Mouse (Mus musculus) limb, embryonic 12.5 days (tissue): ENCODE results near the gene Akap13. TPM values are rescaled to one million over a fixed set of nuclear protein-coding genes. Genes with fewer than 3 reads are reported as not detected.

Experiments
- ATAC-seq: fragments of 200-750 bp; cut with Nextera tagmentation; 2 replicates; pipeline ENCODE4 v1.8.0; 2017; ENCODE audit warnings: low read depth, moderate TSS enrichment; ENCODE audit not compliant: insufficient number of reproducible peaks, insufficient read depth, low FRiP score, low TSS enrichment
- H3K27ac ChIP-seq: fragments of 300-500 bp; sonication (generic); 2 replicates; pipeline ENCODE4 v1.5.1; 2016; ENCODE audit warnings: mild to moderate bottlenecking, moderate library complexity
- H3K27me3 ChIP-seq: fragments of 300-500 bp; sonication (generic); 2 replicates; pipeline ENCODE4 v1.6.1; 2016; ENCODE audit warnings: mild to moderate bottlenecking, moderate library complexity
- H3K36me3 ChIP-seq: fragments of 300-500 bp; sonication (generic); 2 replicates; pipeline ENCODE4 v1.6.1; 2016; ENCODE audit warnings: mild to moderate bottlenecking, moderate library complexity
- H3K4me1 ChIP-seq: fragments of 300-500 bp; sonication (generic); replicated peaks from 2 replicates; pipeline ENCODE4 v1.6.1; 2016
- H3K4me2 ChIP-seq: fragments of 300-500 bp; sonication (generic); 2 replicates; pipeline ENCODE4 v1.6.1; 2016; ENCODE audit warnings: mild to moderate bottlenecking, moderate library complexity
- H3K4me3 ChIP-seq: fragments of 300-500 bp; sonication (generic); replicated peaks from 2 replicates; pipeline ENCODE4 v1.5.1; 2016; ENCODE audit warnings: mild to moderate bottlenecking
- H3K9ac ChIP-seq: fragments of 300-500 bp; sonication (generic); replicated peaks from 2 replicates; pipeline ENCODE4 v1.6.1; 2016; ENCODE audit warnings: mild to moderate bottlenecking, moderate library complexity
- H3K9me3 ChIP-seq: fragments of 300-500 bp; sonication (generic); 2 replicates; pipeline ENCODE4 v1.6.1; 2016; ENCODE audit warnings: mild to moderate bottlenecking, moderate library complexity
- WGBS: fragments of 180-500 bp; shearing (Covaris S2); methylation state at CpG from one replicate; pipeline ENCODE4 v1.1.7; 2016; 5-methylcytosine and 5-hydroxymethylcytosine counted together
- polyA plus RNA-seq: library from polyadenylated mRNA; unstranded; fragments of >200 nt; fragmentation: Nextera tagmentation; extraction: Ambion mirVana; gene quantifications from 2 replicates; pipeline ENCODE4 v1.2.1, GENCODE M21; 2016

Akap13 gene
- polyA plus RNA-seq, 1 experiment from 2014 or later = 44.9 TPM

GRCm38 (mm10) chr7:75539168-75539567 lies 83.8 kb downstream of the Akap13 start:
- H3K36me3 ChIP-seq = no peaks in the 10 kb centered on the region; the same call in 1 of the 2 replicates
- H3K4me1 ChIP-seq = no peaks in the 10 kb centered on the region
- no peaks in the 10 kb centered on the region for H3K27me3 ChIP-seq
- no peak overlapping the region for H3K4me2 ChIP-seq
- ATAC-seq = no peak
- H3K9me3 ChIP-seq = no peaks in the 10 kb centered on the region
- H3K4me3 ChIP-seq = no peak overlapping the region
- 77% methylated on average over 3 of the region's 3 CpGs for WGBS
- H3K9ac ChIP-seq = no peak overlapping the region
- no peak overlapping the region for H3K27ac ChIP-seq

- H3K9me3 ChIP-seq = no peaks in the 10 kb centered on the region
- H3K4me1 ChIP-seq = peaks cover 13% of the 10 kb centered on the region
- no peak overlapping the region for H3K4me3 ChIP-seq
- H3K4me2 ChIP-seq = no peak overlapping the region
- no peaks in the 10 kb centered on the region for H3K27me3 ChIP-seq
- 71% methylated on average over 3 of the region's 3 CpGs for whole genome bisulfite sequencing
- ATAC-seq = no peak
- no peak overlapping the region for H3K27ac ChIP-seq
- H3K36me3 ChIP-seq = 0 out of 2 replicates have a peak, but pooled peaks cover 5% of the 10 kb centered on the region
- H3K9ac ChIP-seq = no peak overlapping the region
Measured at GRCm38 (mm10) chr7:75549856-75550255, 94.5 kb downstream of the Akap13 start.

GRCm38 (mm10) chr7:75550791-75551336 lies 95.5 kb downstream of the Akap13 start:
- H3K4me3 ChIP-seq = no peak overlapping the region
- no peak overlapping the region for H3K27ac ChIP-seq
- no peak overlapping the region for H3K4me2 ChIP-seq
- 88% methylated on average over 6 of the region's 6 CpGs for WGBS
- peaks cover 13% of the 10 kb centered on the region for H3K4me1 ChIP-seq
- no peak for ATAC-seq
- no peaks in the 10 kb centered on the region for H3K27me3 ChIP-seq
- 0 out of 2 replicates have a peak, but pooled peaks cover 5% of the 10 kb centered on the region for H3K36me3 ChIP-seq
- no peaks in the 10 kb centered on the region for H3K9me3 ChIP-seq
- no peak overlapping the region for H3K9ac ChIP-seq

DNA sequence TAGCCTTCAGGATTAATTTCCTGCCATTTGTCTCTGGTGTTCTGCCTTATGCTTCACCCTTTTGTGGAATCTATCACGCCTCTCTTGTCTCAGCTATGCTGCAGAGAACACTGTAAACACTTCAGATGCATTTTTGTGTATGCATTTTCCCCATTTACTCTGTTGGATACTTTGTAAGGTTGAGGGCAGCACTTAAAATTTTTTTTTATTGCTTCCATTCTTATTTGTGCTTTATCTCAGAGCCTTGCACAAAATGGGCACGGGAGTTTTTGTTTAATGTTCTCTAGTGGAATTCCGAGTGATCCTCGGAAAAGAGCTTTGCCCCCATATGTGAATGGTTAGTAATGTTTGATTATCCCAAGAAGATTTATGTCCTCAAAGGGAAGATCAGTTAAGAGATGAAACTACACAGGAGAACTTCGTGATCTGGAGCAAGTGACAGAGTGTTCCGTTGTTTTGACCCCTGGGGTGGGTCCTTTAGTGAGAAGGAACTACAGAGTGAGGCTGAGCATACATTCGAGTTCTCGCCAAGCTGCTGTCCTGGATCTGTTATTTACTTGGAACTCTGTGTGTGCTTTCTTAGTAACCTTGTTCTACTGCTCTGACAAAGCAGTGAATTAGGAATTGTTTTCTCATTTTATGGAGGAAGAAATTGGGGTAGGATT lies 97.8 kb downstream of the Akap13 start:
- no peak for ATAC-seq
- peaks cover 26% of the 10 kb centered on the region for H3K4me1 ChIP-seq
- 66% methylated on average over 8 of the region's 8 CpGs for WGBS

DNA sequence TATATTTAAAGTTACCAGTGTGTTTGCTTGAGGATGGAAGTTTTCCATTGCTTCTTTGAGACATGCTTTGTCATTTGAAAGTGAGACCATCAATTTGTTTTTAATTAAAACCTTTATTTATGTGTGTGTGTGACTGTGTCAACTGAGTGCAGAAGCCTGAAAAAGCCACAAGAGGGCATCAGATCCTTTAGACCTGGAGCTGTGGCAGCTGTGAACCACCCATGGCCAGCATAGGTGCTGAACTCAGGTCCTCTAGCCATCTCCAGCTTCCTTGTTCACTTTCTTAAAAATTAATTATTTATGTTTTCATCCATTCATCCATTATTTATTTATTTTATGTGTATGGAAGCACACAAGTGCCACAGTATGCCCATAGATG lies 98.3 kb downstream of the Akap13 start:
- H3K4me1 ChIP-seq = peaks cover 32% of the 10 kb centered on the region
- no peaks in the 10 kb centered on the region for H3K36me3 ChIP-seq
- H3K27me3 ChIP-seq = no peaks in the 10 kb centered on the region
- no peak overlapping the region for H3K27ac ChIP-seq
- no peak overlapping the region for H3K4me3 ChIP-seq
- H3K9me3 ChIP-seq = no peaks in the 10 kb centered on the region
- H3K4me2 ChIP-seq = no peak overlapping the region
- no peak for ATAC-seq
- H3K9ac ChIP-seq = no peak overlapping the region

More for the DNA sequence above, 97.8 kb downstream of the Akap13 start:
- no peaks in the 10 kb centered on the region for H3K9me3 ChIP-seq
- no peak overlapping the region for H3K4me3 ChIP-seq
- no peak overlapping the region for H3K27ac ChIP-seq
- no peaks in the 10 kb centered on the region for H3K36me3 ChIP-seq
- H3K9ac ChIP-seq = no peak overlapping the region
- H3K27me3 ChIP-seq = no peaks in the 10 kb centered on the region
- no peak overlapping the region for H3K4me2 ChIP-seq

DNA sequence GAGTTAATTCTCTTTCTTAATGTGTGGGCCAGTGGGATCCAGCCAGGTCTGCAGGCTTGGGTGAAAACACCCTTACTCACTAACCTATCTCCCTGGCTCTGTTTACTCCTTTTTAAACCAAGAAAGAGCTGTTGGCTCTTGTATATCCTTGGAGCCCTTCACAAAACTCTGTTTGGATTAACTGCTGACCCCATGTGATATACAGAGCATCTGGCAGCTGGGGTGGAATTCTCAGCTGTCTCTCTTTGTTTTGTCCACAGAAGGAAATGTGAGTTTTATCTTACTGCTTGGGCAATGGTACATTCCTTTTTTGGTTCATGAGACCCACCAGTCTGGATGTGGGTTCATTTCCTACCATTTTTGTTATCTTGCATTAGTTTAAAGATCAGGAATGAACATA lies 98.7 kb downstream of the Akap13 start:
- Histone ChIP-seq H3K36me3 (no peaks in the 10 kb centered on the region), H3K4me2 (no peak overlapping the region), H3K27me3 (no peaks in the 10 kb centered on the region), H3K27ac (no peak overlapping the region), H3K9ac (no peak overlapping the region), H3K9me3 (no peaks in the 10 kb centered on the region), H3K4me1 (peaks cover 36% of the 10 kb centered on the region), H3K4me3 (no peak overlapping the region)
- no peak for ATAC-seq

- 57% methylated on average over 6 of the region's 6 CpGs for WGBS
- Histone ChIP-seq H3K27me3 (no peaks in the 10 kb centered on the region), H3K36me3 (no peaks in the 10 kb centered on the region), H3K27ac (no peak overlapping the region), H3K4me2 (no peak overlapping the region), H3K4me3 (no peak overlapping the region), H3K9me3 (no peaks in the 10 kb centered on the region), H3K9ac (no peak overlapping the region), H3K4me1 (peaks cover 40% of the 10 kb centered on the region)
- ATAC-seq = no peak
Measured at GRCm38 (mm10) chr7:75555940-75556339, 100.6 kb downstream of the Akap13 start.

DNA sequence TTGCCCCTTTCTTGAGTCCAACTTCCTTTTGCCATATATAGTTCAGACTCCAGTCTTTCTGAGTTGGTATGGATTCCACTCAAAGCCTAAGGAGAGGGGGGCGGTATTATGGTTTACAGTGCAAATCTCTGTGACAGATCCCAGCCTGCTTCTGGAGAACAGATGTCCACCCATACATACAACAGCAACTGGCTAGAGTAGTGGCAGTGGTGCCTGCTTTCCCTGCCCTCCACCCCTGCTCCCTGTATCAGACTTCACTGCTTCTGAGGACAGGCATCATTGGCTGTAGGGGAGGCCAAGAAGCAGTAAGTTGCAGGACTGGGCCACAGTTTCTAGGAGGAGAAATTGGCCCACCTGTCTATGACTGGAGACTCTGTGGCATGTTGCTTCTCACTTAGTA lies 102.9 kb downstream of the Akap13 start:
- ATAC-seq = peak; percentile 44; the same call in 1 of the 2 replicates
- WGBS = 50% methylated on average over 1 of the region's 1 CpGs
- no peak overlapping the region for H3K9ac ChIP-seq
- no peaks in the 10 kb centered on the region for H3K9me3 ChIP-seq
- peak overlapping the region; percentile 82 for H3K27ac ChIP-seq
- no peak overlapping the region for H3K4me3 ChIP-seq
- peaks cover 34% of the 10 kb centered on the region for H3K4me1 ChIP-seq
- no peaks in the 10 kb centered on the region for H3K36me3 ChIP-seq
- H3K27me3 ChIP-seq = no peaks in the 10 kb centered on the region
- H3K4me2 ChIP-seq = peak overlapping the region; percentile 10; the same call in 1 of the 2 replicates

- WGBS = 16% methylated on average over 4 of the region's 4 CpGs
Measured at GRCm38 (mm10) chr7:75559119-75559518, 103.8 kb downstream of the Akap13 start.

DNA sequence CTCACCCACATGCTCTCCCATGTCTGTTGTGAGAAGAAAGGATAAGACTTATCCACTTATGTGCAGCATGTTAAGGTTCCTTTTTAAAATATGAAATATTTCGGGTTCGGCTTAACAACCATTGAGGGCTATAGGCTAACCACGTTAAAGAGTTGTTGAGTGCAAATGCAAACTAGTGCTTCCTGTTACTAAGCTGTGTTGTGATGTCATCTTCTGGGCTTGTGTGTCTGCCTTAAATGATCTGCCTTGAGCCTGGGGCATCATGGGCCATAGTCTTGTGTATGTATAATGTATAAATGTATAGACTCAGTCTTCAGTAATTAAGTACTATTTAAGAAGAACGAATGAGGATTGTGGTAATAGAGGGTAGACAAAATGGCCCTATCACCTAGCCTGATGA lies 104.6 kb downstream of the Akap13 start:
- ATAC-seq = no peak
- 93% methylated on average over 4 of the region's 4 CpGs for WGBS
- no peaks in the 10 kb centered on the region for H3K36me3 ChIP-seq
- no peak overlapping the region for H3K4me3 ChIP-seq
- H3K27me3 ChIP-seq = no peaks in the 10 kb centered on the region
- no peak overlapping the region for H3K9ac ChIP-seq
- peaks cover 34% of the 10 kb centered on the region for H3K4me1 ChIP-seq
- no peaks in the 10 kb centered on the region for H3K9me3 ChIP-seq
- H3K4me2 ChIP-seq = no peak overlapping the region
- H3K27ac ChIP-seq = 0 out of 2 replicates have a peak overlapping the region, but pooled peaks have one; percentile 82

More at GRCm38 (mm10) chr7:75559119-75559518, 103.8 kb downstream of the Akap13 start:
- H3K9me3 ChIP-seq = no peaks in the 10 kb centered on the region
- H3K27me3 ChIP-seq = no peaks in the 10 kb centered on the region
- H3K4me1 ChIP-seq = peaks cover 34% of the 10 kb centered on the region
- H3K36me3 ChIP-seq = no peaks in the 10 kb centered on the region
- peak overlapping the region; percentile 82 for H3K27ac ChIP-seq
- no peak; the same call in 1 of the 2 replicates for ATAC-seq
- no peak overlapping the region for H3K9ac ChIP-seq
- no peak overlapping the region for H3K4me2 ChIP-seq
- H3K4me3 ChIP-seq = no peak overlapping the region

DNA sequence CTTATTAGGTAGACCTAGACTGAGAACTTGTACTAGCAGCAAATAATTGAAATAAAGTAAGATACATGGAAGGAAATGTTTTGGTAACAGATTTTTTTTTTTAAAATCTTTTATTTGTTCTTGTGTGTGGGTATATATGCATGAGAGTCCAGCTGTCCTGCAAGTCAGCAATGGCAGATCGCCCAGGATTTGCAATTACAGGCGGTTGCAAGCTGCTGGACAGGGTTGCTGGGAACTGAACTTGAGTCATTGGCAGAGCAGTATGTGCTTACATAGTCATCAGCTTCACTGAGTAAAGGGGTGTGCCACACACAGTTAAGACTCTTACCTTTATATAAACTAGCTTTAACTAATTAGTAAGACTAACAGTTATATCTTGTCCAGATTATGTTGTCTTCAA lies 105.2 kb downstream of the Akap13 start:
- WGBS = 82% methylated on average over 2 of the region's 2 CpGs
- H3K27ac ChIP-seq = no peak overlapping the region
- H3K27me3 ChIP-seq = no peaks in the 10 kb centered on the region
- no peak for ATAC-seq
- H3K9ac ChIP-seq = no peak overlapping the region
- no peaks in the 10 kb centered on the region for H3K9me3 ChIP-seq
- no peak overlapping the region for H3K4me2 ChIP-seq
- H3K36me3 ChIP-seq = no peaks in the 10 kb centered on the region
- H3K4me3 ChIP-seq = no peak overlapping the region
- peaks cover 34% of the 10 kb centered on the region for H3K4me1 ChIP-seq

DNA sequence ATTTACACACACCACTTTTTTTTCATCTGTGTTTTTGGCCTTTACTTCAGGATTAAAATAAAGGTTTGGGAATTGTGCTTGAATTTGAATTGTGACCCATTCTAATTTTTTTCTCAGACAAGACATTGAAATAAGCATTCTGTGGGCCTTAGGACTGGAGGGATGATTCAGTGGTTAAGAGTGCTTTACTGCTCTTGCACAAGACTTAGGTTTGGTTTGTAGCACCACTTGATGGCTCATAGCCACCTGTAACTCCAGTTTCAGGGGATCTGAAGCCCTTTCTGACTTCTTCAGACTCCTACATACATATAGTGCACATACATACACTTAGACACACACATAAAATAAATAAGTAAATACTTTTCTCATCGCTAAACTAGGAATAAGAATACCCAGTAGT lies 105.8 kb downstream of the Akap13 start:
- Histone ChIP-seq H3K4me3 (no peak overlapping the region), H3K9ac (no peak overlapping the region), H3K36me3 (no peaks in the 10 kb centered on the region), H3K27ac (no peak overlapping the region), H3K9me3 (no peaks in the 10 kb centered on the region), H3K27me3 (no peaks in the 10 kb centered on the region), H3K4me1 (peaks cover 34% of the 10 kb centered on the region), H3K4me2 (no peak overlapping the region)
- WGBS = 91% methylated on average over 1 of the region's 1 CpGs
- ATAC-seq = no peak
